Mouse (Mus musculus) spleen, postnatal 10 days (tissue): Measurements from ENCODE around the gene Lipa.

Experiments used
- DNase-seq, 2 experiments: peaks; one replicate each; pipeline ENCODE4 v3.0.0; 2021 to 2022; ENCODE audit warnings: low spot score in 2 of 2

The Lipa gene

DNA sequence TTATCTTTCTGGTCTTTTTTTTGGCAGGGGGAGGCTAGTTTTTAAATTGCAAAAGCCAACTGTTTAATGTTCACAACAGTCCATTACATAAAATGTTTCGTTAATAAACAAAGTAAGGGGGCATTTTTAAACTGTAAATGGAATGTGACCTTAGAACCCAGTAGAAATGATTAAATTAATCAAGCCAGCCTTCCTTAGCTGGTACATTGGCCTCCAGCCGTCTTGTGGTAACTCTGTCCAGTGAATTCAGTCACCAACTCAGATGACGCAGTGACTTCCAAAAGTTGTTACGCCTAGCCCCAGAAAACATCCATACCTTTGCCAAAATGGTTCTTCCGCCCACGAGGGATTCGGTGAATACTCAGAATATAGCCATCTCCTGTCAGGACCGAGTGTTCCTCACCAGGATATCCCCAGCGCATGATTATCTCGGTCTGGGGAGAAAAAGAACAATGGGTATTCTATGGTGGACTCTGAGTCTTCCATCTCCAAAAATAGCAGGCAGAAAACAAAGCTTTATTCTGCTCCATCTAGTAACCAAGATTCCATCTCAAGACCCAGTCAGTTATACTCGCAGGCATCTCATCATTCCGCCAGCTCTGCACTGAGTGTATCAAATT is 4.1 kb downstream of the Lipa start:
- no peak for DNase-seq

- no peak for DNase-seq
Measured at GRCm38 (mm10) chr19:34521978-34522377, 5.3 kb downstream of the Lipa start.

GRCm38 (mm10) chr19:34521361-34521760 is 5.9 kb downstream of the Lipa start:
- DNase-seq: no peak

DNA sequence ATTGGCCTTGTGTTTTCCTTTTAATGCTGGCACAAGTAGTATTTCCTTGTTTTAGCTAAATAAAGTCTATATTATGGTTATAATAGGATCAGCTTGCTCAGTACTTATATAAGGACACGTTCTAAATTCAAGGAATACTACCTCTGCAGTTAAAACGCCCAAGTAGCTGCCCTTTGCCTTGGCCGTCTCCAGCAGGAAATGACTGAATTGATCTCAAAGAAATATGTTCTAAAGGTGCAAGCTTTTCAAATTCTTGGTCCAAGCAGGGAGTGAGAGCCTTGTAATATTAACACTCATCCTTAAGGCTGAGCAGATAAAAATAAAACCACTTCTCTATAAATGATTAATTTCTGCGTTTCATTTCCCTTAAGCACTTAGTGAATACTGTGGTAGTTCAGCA is 7.2 kb downstream of the Lipa start:
- no peak for DNase-seq

- DNase-seq: no peak
Measured at GRCm38 (mm10) chr19:34519646-34520045, 7.6 kb downstream of the Lipa start.

GRCm38 (mm10) chr19:34518786-34519185 is 8.5 kb downstream of the Lipa start:
- DNase-seq: no peak

GRCm38 (mm10) chr19:34517812-34518594 is 9.3 kb downstream of the Lipa start:
- no peak for DNase-seq

DNA sequence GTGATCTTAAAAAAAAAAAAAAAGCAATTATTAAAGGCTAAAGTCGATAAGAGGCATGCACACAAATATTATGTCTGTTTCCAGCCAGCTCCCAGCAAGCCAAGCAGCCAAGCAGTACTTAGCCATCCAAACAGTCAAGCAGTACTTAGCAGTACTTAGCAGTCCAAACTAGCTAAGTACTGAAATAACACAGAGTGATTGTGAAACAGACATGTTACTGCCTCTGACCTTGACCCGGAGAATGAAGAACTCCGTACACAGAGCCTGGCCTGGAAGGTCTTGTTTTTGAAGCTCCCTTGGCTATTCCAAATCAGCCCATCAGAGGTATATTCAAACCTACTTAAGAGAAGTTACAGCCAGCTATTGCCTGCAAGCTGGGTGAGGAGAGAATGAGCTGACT is 10.1 kb downstream of the Lipa start:
- no peak for DNase-seq

- DNase-seq: no peak
Measured at GRCm38 (mm10) chr19:34516346-34516745, 10.9 kb downstream of the Lipa start.

DNA sequence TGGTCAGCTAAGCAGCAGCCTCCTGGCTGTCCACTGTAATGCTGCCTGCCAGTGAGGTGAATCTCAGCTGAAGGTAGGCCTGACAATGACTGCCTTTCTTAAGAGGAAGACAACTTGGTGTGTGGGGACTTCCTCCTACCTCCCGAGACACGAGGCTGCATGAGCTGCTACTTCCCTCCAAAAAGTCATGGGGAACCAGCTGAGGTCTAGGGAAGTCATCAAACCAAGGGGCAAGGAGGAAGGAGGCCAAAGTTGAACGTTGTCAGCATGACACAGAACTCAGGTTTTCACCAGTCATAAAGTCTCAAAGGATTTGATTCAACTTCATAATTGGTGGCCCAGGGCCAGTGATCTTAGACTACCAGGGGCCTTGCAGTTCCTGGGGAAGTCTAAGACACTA is 11.6 kb downstream of the Lipa start:
- peak in 1 of 2 experiments; percentile 22 for DNase-seq

DNA sequence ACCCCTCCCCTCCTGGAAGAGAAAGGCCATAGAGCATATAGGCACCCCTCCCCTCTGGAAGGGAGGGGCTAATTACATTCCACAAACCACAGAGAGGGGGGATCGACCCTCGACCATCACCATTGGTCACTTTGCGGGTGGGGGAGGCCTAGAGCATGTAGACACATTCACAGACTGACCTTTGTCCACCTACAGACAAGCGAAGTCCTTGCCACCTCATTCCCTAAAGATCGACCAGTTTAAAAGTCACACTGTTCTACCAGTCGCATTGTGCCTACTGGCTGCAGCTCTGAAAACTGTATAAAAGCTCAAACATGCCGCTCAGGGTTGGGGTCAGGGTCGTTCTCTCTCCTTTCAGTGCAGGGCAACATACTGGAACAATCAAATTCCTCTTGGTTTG is 15.7 kb downstream of the Lipa start:
- DNase-seq: no peak

DNA sequence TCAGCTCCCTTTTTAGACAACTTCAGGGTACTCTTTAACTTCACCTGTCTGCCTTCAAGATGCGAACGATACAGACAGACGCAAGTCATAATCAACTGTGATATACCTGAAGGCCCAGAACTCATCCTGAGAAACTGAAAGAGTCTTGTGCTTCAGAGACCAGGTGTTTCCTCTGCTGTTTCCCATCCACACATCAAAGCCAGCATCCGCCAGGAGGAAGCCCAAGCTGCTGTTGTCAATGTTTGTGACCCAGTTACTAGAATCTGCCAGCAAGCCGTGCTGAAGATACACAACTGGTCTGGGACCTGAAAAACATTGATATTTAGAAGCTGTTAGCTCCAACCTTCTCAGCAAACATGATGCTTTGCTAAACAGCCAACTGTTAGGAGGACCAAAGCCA is 16.6 kb downstream of the Lipa start:
- no peak for DNase-seq

DNA sequence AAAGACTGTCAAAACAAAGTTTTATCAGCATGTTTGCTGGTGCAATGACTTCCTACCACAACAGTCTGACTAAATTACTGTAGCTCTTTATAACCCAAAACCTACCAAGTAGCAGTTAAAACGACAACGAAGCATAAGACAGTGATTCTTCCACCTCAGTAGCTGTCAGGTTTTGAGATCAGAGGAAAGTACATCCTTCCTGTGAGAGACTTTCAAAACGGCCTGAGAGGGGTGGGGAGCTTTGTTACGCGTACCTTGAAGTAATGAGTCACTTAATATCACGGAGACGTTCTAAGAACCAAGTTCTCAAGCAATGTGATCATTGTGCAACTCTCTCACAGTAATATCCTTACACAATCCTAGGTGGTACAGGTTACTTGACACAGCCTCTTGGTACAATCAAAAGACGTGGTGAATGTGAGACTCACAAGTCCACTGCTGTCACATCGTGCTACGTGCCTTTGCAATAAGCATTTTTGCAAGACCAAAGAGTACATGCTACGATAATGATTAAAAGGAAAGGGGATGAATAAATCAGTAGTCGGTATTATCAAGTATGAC is 22.0 kb downstream of the Lipa start:
- DNase-seq: no peak

- DNase-seq: peak; percentile 32 to 74
Measured at GRCm38 (mm10) chr19:34500763-34501162, 26.5 kb downstream of the Lipa start.

DNA sequence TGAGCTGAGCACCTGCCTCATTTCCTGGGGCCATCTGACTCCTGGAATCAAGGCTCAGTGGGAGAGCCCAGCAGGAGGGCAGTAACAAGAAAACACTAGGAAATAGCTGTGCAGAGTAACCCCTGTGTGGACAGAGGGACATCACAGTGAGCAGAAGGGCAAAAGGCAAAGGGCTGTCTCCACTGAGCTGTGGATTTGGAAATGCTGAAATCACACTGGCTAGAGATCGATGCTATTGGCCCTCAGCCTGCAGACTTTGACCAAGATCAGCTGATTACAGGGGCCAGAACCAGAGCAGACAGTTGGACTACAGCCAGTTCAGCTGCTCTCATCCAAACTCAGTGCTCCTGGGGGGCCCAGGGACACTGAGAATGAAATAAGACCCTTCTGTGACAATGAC is 30.9 kb downstream of the Lipa start:
- DNase-seq: no peak

- no peak for DNase-seq
Measured at GRCm38 (mm10) chr19:34493859-34494258, 33.4 kb downstream of the Lipa start.

GRCm38 (mm10) chr19:34483547-34483946 is 43.7 kb downstream of the Lipa start:
- DNase-seq: peak in 1 of 2 experiments; percentile 57

- peak; percentile 6 to 18 for DNase-seq
Measured at GRCm38 (mm10) chr19:34474991-34475971, 52.0 kb downstream of the Lipa start, which contains the start of gene Ch25h. Gene Ch25h (minus strand): TSS chr19:34475164.

GRCm38 (mm10) chr19:34474228-34474990 is 52.9 kb downstream of the Lipa start:
- peak in 1 of 2 experiments; percentile 16 for DNase-seq

- DNase-seq: no peak
Measured at GRCm38 (mm10) chr19:34471703-34472102, 55.6 kb downstream of the Lipa start.

- DNase-seq: no peak
Measured at GRCm38 (mm10) chr19:34468794-34469193, 58.5 kb downstream of the Lipa start.
